Mouse (Mus musculus) liver, embryonic 15.5 days (tissue): ENCODE measurements around the gene Gm3854. TPM values are rescaled to one million over a fixed set of nuclear protein-coding genes. Genes with fewer than 3 reads are reported as not detected.

ENCODE experiments used
- ATAC-seq: fragments of 200-750 bp; cut with Nextera tagmentation; 2 replicates; pipeline ENCODE4 v1.8.0; 2017; ENCODE audit warnings: moderate number of reproducible peaks, mild to moderate bottlenecking, moderate library complexity; ENCODE audit not compliant: insufficient read depth
- H3K27ac ChIP-seq: fragments of 300-500 bp; sonication (generic); replicated peaks from 2 replicates; pipeline ENCODE4 v1.5.1; 2015; ENCODE audit warnings: mild to moderate bottlenecking, inconsistent platforms
- H3K27me3 ChIP-seq: fragments of 300-500 bp; sonication (generic); 2 replicates; pipeline ENCODE4 v1.6.1; 2015; ENCODE audit warnings: mild to moderate bottlenecking, inconsistent platforms
- H3K36me3 ChIP-seq: fragments of 300-500 bp; sonication (generic); replicated peaks from 2 replicates; pipeline ENCODE4 v1.6.1; 2015; ENCODE audit warnings: moderate library complexity, mild to moderate bottlenecking, inconsistent platforms
- H3K4me1 ChIP-seq: fragments of 300-500 bp; sonication (generic); replicated peaks from 2 replicates; pipeline ENCODE4 v1.6.1; 2015; ENCODE audit warnings: inconsistent platforms
- H3K4me2 ChIP-seq: fragments of 300-500 bp; sonication (generic); 2 replicates; pipeline ENCODE4 v1.6.1; 2015; ENCODE audit warnings: moderate library complexity, mild to moderate bottlenecking, inconsistent platforms
- H3K4me3 ChIP-seq: fragments of 300-500 bp; sonication (generic); replicated peaks from 2 replicates; pipeline ENCODE4 v1.5.1; 2015; ENCODE audit warnings: mild to moderate bottlenecking, inconsistent platforms
- H3K9ac ChIP-seq: fragments of 300-500 bp; sonication (generic); 2 replicates; pipeline ENCODE4 v1.6.1; 2015; ENCODE audit warnings: moderate library complexity, mild to moderate bottlenecking, inconsistent platforms
- H3K9me3 ChIP-seq: fragments of 300-500 bp; sonication (generic); replicated peaks from 2 replicates; pipeline ENCODE4 v1.6.1; 2016; ENCODE audit warnings: inconsistent platforms
- WGBS: fragments of 180-500 bp; shearing (Covaris S2); methylation state at CpG from one replicate; pipeline ENCODE4 v1.1.7; 2015; ENCODE audit warnings: mixed read lengths; ENCODE audit not compliant: insufficient replicate concordance; 5-methylcytosine and 5-hydroxymethylcytosine counted together
- polyA plus RNA-seq: library from polyadenylated mRNA; unstranded; fragments of >200 nt; fragmentation: Nextera tagmentation; extraction: Ambion mirVana; gene quantifications from 2 replicates; pipeline ENCODE4 v1.2.1, GENCODE M21; 2015

Gene Gm3854
- polyA plus RNA-seq, 1 experiment from 2014 or later: 0.10 TPM

- Histone ChIP-seq H3K4me3 (no peak overlapping the region), H3K9ac (no peak overlapping the region), H3K36me3 (0 out of 2 replicates have a peak, but pooled peaks cover 7% of the 10 kb centered on the region), H3K4me2 (no peak overlapping the region), H3K27ac (no peak overlapping the region), H3K9me3 (no peaks in the 10 kb centered on the region), H3K4me1 (peaks cover 23% of the 10 kb centered on the region), H3K27me3 (no peaks in the 10 kb centered on the region)
- WGBS: 83% methylated on average over 8 of the region's 8 CpGs
- no peak for ATAC-seq
Observed at GRCm38 (mm10) chr7:6386995-6387394, 43.4 kb downstream of the Gm3854 start.

- peaks cover 3% of the 10 kb centered on the region for H3K4me1 ChIP-seq
- no peak overlapping the region for H3K4me2 ChIP-seq
- H3K27ac ChIP-seq: no peak overlapping the region
- ATAC-seq: no peak
- no peak overlapping the region for H3K4me3 ChIP-seq
- H3K9ac ChIP-seq: no peak overlapping the region
- no peaks in the 10 kb centered on the region for H3K9me3 ChIP-seq
- 0 out of 2 replicates have a peak, but pooled peaks cover 13% of the 10 kb centered on the region for H3K36me3 ChIP-seq
- WGBS: 69% methylated on average over 5 of the region's 5 CpGs
- no peaks in the 10 kb centered on the region for H3K27me3 ChIP-seq
Observed at GRCm38 (mm10) chr7:6388971-6389370, 45.4 kb downstream of the Gm3854 start.

- Histone ChIP-seq H3K9ac (no peak overlapping the region), H3K4me3 (no peak overlapping the region), H3K4me1 (no peaks in the 10 kb centered on the region), H3K4me2 (no peak overlapping the region), H3K36me3 (0 out of 2 replicates have a peak, but pooled peaks cover 13% of the 10 kb centered on the region), H3K27ac (no peak overlapping the region), H3K27me3 (no peaks in the 10 kb centered on the region), H3K9me3 (no peaks in the 10 kb centered on the region)
- 53% methylated on average over 5 of the region's 5 CpGs for WGBS
- ATAC-seq: no peak
Observed at GRCm38 (mm10) chr7:6389449-6389848, 45.9 kb downstream of the Gm3854 start.

- Histone ChIP-seq H3K9me3 (no peaks in the 10 kb centered on the region), H3K36me3 (0 out of 2 replicates have a peak, but pooled peaks cover under 1% of the 10 kb centered on the region), H3K4me2 (peak within 1 kb of the TSS; percentile 69), H3K4me3 (peak within 1 kb of the TSS; percentile 52), H3K4me1 (peaks cover 7% of the 10 kb centered on the region), H3K27me3 (no peaks in the 10 kb centered on the region), H3K9ac (no peak within 1 kb of the TSS), H3K27ac (no peak within 1 kb of the TSS)
- 24% methylated on average over 25 of the region's 25 CpGs for WGBS
- ATAC-seq: no peak
Observed at GRCm38 (mm10) chr7:6397996-6398975, 54.7 kb downstream of the Gm3854 start, which contains the start of gene Smim17. Gene Smim17 (plus strand): TSS chr7:6398715.

Other genes with a start within 250 kb of the Gm3854 start
- 9.8 and 10.1 TPM in 2 replicates for gene Zfp787, start 187.8 kb upstream of the Gm3854 start, polyA plus RNA-seq
- 18.2 and 22.2 TPM in 2 replicates for gene Zfp444, start 171.5 kb upstream of the Gm3854 start, polyA plus RNA-seq
- not detected in 2 replicates for gene Galp, start 146.7 kb upstream of the Gm3854 start, polyA plus RNA-seq
- not detected in 2 replicates for gene Zscan5b, start 121.5 kb upstream of the Gm3854 start, polyA plus RNA-seq
- not detected in 2 replicates for gene Epp13, start 91.0 kb upstream of the Gm3854 start, polyA plus RNA-seq
- 3.4 and 5.4 TPM in 2 replicates for gene Zfp667, start 57.2 kb upstream of the Gm3854 start, polyA plus RNA-seq
- 0.78 and 1.0 TPM in 2 replicates for gene Zfp583, start 12.5 kb upstream of the Gm3854 start, polyA plus RNA-seq
- 0.90 and 1.0 TPM in 2 replicates for gene Zfp78, start 19.5 kb downstream of the Gm3854 start, polyA plus RNA-seq
- 1.2 and 1.3 TPM in 2 replicates for gene Zfp28, start 39.5 kb downstream of the Gm3854 start, polyA plus RNA-seq
- not detected in 2 replicates for gene Smim17, start 55.0 kb downstream of the Gm3854 start, polyA plus RNA-seq
- not detected in 2 replicates for gene Gm20715, start 66.5 kb downstream of the Gm3854 start, polyA plus RNA-seq
- gene Olfr1344, start 94.9 kb downstream of the Gm3854 start, polyA plus RNA-seq: not detected in 2 replicates
- not detected in 2 replicates for gene Olfr1336, start 112.4 kb downstream of the Gm3854 start, polyA plus RNA-seq
- not detected in 2 replicates for gene Olfr1346, start 123.3 kb downstream of the Gm3854 start, polyA plus RNA-seq
- not detected in 2 replicates for gene Olfr5, start 143.2 kb downstream of the Gm3854 start, polyA plus RNA-seq
- gene Olfr1347, start 156.0 kb downstream of the Gm3854 start, polyA plus RNA-seq: not detected in 2 replicates
- not detected in 2 replicates for gene Olfr1348, start 165.0 kb downstream of the Gm3854 start, polyA plus RNA-seq
- not detected in 2 replicates for gene Olfr1349, start 179.2 kb downstream of the Gm3854 start, polyA plus RNA-seq
- gene Olfr1350, start 221.1 kb downstream of the Gm3854 start, polyA plus RNA-seq: not detected in 2 replicates